Mouse (Mus musculus) urinary bladder, postnatal 4 days (tissue): ENCODE data around the gene Gm10837.

Experiments used
- DNase-seq, 2 experiments: peaks; one replicate each; pipeline ENCODE4 v3.0.0; 2021 to 2022; ENCODE audit warnings: low spot score in 2 of 2

The Gm10837 gene

DNA sequence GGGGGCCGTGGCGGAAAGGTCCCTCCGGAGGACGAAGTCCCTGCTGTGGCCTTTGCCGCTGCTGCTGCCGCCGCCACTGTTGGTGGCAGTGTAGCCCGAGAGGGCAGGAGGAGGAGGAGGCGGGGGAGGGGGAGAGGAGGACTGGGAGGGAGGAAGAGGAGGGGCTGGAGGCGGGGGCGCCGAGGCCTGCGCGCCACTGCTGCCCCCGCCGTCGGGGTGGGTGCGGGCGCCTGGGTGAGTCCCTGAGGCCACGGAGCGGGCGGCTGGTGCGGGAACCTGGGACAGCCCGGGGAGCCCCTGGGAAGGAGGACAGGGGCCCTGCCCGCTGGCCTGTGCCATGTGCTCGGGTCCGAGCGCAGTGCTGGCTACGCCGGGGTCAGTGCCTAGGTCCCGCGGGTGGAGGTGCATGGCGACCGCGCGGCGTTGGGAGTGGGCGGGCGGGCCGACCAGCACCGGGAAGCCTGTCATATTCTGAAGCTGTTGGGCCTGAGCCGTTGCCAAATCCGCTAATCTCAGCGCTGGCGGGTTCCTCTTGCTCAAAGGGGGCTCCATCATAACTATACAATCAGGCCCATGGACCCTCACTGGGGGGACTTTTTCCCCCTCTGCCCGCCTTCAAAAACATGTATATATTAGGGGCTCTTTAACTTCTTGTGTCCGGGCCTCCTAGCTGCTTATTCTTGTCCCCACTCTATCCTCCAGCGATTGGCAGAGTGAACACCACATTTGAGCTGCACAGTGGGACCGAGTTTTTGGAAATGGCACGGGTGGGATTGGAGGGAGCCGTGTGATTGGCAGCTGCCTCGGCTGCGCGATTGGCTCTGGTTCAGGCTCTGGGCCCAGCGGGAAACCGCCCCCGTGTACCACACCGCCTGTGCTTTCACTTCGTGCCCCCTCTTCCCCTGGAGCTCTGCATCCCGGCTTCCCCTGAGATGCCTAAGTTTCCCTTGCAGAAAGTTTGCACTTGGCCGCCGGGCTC lies 25.3 kb upstream of the Gm10837 start, which contains the start of gene Zic5:
TSS of gene Zic5 (minus strand) at position 915 of the 979 bp plus-strand sequence.
- no peak for DNase-seq

DNA sequence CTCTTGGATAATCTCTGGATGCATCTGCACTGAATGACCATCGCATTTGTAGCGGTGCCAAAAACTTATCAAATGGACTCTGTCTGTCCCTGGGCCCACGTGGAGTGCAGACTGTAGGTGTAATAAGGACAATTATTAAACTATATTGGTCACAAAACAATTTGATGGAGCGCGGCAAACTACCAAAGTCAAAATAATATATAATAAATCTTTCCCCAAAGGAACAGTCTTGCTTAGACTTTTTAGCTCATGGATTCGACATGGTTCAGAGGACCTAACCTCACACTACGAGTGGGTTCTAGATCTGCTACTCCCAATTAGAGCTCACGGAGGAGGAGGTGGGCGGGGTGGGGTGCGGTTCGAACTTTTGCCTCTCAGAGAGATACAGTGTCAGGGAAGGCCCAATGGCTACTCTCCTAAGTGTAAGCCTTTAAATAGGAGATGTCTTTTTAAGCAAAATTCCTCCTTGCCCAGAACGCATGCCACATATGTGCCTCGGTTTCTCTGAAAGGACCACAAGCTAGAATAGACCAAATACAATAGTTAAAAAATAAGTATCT lies 24.4 kb upstream of the Gm10837 start:
- no peak for DNase-seq

- DNase-seq, result no peak
Observed at GRCm38 (mm10) chr14:122466756-122467362, 23.5 kb upstream of the Gm10837 start.

GRCm38 (mm10) chr14:122467926-122468841 lies 22.2 kb upstream of the Gm10837 start:
- DNase-seq, result no peak

GRCm38 (mm10) chr14:122468971-122469755 lies 21.2 kb upstream of the Gm10837 start:
- DNase-seq, result no peak

GRCm38 (mm10) chr14:122471449-122472085 lies 18.8 kb upstream of the Gm10837 start:
- DNase-seq, result no peak

DNA sequence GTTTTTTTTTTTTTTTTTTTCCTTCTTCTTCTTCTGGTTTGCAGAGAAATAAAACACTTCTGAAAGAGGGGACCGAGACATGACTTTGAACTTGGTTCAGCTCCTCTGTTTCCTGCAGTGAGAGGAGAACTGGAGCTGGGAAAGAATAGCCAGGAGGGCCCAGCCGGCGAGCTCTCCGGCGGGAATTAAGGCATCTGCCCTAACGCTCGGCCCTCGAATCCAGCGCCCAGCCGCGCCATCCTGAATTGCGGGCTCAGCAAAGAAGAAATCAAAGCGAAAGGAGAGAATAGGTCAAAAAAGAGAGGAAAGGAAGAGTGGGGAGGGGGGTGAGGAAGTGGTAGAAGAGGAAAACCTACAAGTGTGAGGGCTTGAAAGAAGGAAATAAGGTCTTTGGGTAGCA lies 18.2 kb upstream of the Gm10837 start:
- no peak for DNase-seq

GRCm38 (mm10) chr14:122472647-122473046 lies 17.7 kb upstream of the Gm10837 start:
- DNase-seq, result no peak

DNA sequence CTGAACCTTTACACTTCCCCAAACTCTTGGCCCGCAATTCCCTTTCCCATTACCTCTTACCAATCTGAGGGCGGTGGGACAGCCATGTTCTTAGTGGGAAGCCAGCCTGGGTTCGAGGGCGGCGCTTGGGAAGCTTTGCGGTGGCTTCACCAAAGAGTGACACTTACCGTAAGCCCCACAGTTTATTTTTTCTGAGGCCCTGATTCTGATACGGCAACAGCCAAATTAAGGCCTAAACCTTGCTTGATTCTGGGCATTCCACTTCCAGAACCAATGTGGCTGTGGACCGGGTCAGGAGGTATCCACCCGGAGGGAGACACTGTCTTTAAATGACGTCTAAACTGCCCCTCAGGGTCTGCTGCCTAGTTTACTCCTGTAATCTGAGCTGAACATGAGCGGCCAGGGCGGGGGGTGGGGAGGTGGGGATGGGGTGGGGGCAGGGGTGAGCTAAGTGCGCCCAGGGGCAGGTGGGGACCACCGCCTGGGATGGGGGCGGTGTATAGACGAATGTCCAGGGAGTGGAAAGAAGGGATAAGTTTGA lies 17.1 kb upstream of the Gm10837 start:
- DNase-seq, result no peak

GRCm38 (mm10) chr14:122474041-122474890 lies 16.1 kb upstream of the Gm10837 start:
- DNase-seq, result no peak

DNA sequence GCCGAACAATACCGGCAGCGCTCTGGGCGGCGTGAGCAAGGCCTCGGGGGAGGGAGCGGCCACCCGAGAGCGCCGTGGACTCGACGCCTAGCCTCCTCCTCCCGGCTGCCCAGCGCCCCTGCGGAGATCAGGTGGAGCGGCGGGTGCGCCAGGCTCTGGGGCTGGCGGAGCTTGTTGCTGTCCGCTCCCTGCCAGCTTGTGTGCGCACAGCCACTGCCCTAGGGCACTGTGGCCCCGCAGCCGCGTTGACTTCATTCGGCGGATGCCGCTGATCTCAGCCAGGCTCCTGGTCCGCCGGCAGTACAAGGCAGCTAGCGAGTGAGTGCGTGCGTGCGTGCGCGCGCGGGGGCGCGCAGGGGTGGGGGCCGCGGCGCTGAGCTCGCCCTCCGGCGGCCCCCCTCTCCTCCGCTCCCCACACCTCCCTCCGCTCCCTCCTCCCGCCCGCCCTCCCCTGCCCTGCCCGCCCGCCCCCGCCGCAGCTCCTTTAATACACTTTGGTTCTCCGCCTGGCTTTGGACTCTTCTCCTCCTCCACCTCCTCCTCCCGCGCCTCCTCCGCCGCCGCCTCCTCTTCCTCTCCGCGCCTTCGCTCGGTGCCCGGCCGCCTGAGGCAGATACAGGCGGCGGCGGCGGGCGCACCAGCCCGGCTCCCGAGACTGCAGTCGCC lies 15.4 kb upstream of the Gm10837 start, which contains the start of gene Zic2:
TSS of gene Zic2 (plus strand) at position 545 of the 666 bp plus-strand sequence.
- no peak for DNase-seq

- no peak for DNase-seq
Observed at GRCm38 (mm10) chr14:122475557-122476040, 14.8 kb upstream of the Gm10837 start.

- DNase-seq, result no peak
Observed at GRCm38 (mm10) chr14:122476041-122476821, 14.2 kb upstream of the Gm10837 start.

GRCm38 (mm10) chr14:122476822-122477215 lies 13.6 kb upstream of the Gm10837 start:
- DNase-seq, result no peak

DNA sequence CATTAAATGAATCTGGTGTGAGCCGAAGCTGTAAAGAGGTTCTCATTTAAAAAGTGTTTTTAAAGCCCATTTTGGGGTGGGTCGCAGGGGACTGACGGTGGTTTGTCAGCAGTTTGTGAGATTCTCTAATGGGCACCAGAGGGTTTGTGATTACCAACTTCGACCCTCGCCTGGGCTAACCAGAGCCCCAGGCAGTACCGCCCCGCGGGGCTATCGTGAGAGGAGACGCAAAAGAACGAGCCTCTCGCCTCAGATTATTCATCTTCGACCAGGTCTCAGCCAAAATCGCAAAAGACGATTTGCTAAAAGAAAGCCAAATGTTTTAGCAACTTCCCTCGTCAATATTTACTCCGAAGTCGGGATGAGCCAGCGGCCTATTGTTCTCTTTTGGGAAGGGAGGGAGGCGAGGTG lies 13.1 kb upstream of the Gm10837 start:
- DNase-seq, result no peak

- no peak for DNase-seq
Observed at GRCm38 (mm10) chr14:122477971-122478573, 12.3 kb upstream of the Gm10837 start.

DNA sequence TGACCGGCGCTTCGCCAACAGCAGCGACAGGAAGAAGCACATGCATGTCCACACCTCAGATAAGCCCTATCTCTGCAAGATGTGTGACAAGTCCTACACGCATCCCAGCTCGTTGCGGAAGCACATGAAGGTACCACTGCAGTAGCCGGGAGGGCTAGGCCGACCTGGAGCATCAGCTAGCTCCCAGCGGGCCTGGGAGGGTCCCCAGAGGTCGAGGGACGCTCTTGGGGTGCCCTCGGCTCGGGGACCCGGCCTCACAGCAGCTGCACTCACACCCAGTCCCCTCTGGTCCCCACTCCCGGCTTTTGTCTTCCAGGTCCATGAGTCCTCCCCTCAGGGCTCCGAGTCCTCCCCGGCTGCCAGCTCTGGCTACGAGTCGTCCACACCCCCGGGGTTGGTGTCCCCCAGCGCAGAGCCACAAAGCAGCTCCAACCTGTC lies 11.8 kb upstream of the Gm10837 start:
- DNase-seq, result no peak
